Mouse (Mus musculus) myocyte (in vitro differentiated cells): Measurements from ENCODE around the gene Ilk.
"Not testable (repeated sequence)": the region's sequence is repeated elsewhere in the genome, so short reads cannot be mapped to it uniquely, and the experiment has no call there.

ENCODE experiments used
- E2F4 ChIP-seq: IDR thresholded peaks from one replicate; pipeline ENCODE4 v1.6.1; 2011; ENCODE audit warnings: mild to moderate bottlenecking, control low read depth, moderate library complexity; ENCODE audit not compliant: insufficient read depth
- MAX ChIP-seq: IDR thresholded peaks from one replicate; pipeline ENCODE4 v1.6.1; 2011; ENCODE audit warnings: low read depth, mild to moderate bottlenecking, control low read depth
- MYOD1 ChIP-seq, 3 experiments: IDR thresholded peaks; one replicate each; pipeline ENCODE4 v1.6.1; 2011; ENCODE audit warnings: control low read depth in 2 of 3, low read depth in 2 of 3, mild to moderate bottlenecking in 2 of 3, moderate library complexity in 1 of 3; ENCODE audit not compliant: insufficient read length in 2 of 3, control insufficient read depth in 1 of 3
- MYOG ChIP-seq, 3 experiments: IDR thresholded peaks; one replicate each; pipeline ENCODE4 v1.6.1; 2011; ENCODE audit warnings: control low read depth in 2 of 3, low read depth in 2 of 3, mild to moderate bottlenecking in 2 of 3; ENCODE audit not compliant: insufficient read length in 2 of 3, control insufficient read depth in 1 of 3, insufficient read depth in 1 of 3
- POLR2A ChIP-seq: IDR thresholded peaks from one replicate; pipeline ENCODE4 v1.6.1; 2011; ENCODE audit warnings: low read depth, mild to moderate bottlenecking, control low read depth, moderate library complexity; ENCODE audit not compliant: insufficient read length
- POLR2AphosphoS2 ChIP-seq: IDR thresholded peaks from one replicate; pipeline ENCODE4 v1.6.1; 2011; ENCODE audit warnings: low read depth, control low read depth; ENCODE audit not compliant: insufficient read length
- REST ChIP-seq: IDR thresholded peaks from one replicate; pipeline ENCODE4 v1.6.1; 2011; ENCODE audit warnings: mild to moderate bottlenecking, control low read depth, moderate library complexity; ENCODE audit not compliant: insufficient read depth, insufficient read length
- TCF12 ChIP-seq: IDR thresholded peaks from one replicate; pipeline ENCODE4 v1.6.1; 2011; ENCODE audit warnings: mild to moderate bottlenecking, control low read depth; ENCODE audit not compliant: poor library complexity, insufficient read depth, severe bottlenecking
- USF1 ChIP-seq: IDR thresholded peaks from one replicate; pipeline ENCODE4 v1.6.1; 2011; ENCODE audit warnings: low read depth, mild to moderate bottlenecking, control low read depth, moderate library complexity

DNA sequence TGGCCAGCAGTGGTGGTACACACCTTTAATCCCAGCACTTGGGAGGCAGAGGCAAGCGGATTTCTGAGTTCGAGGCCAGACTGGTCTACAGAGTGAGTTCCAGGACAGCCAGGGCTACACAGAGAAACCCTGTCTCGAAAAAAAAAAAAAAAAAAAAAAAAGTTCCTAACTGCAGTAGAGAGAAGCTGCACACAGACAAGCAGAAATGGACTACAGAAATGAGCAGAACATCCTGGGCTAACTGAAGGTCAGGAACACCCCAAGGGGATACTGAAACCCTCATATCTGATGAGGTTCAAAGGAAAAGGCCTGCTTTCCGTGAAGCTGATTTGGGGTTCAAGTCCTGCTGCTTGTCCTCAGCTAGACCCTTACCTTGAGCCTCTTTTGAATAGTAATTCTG lies 928 bp upstream of the Ilk start:
- not testable (repeated sequence) for TF ChIP-seq POLR2A; TCF12; REST; MYOG (IDR thresholded peaks at IDR 0.05; ENCODE audit: control insufficient read depth in 1 of 3, insufficient read depth in 1 of 3, insufficient read length in 2 of 3, low read depth in 2 of 3); E2F4; USF1; MYOD1 (IDR thresholded peaks at IDR 0.05; ENCODE audit: control insufficient read depth in 1 of 3, insufficient read length in 2 of 3, low read depth in 2 of 3); POLR2AphosphoS2; MAX
